Mouse (Mus musculus): ENCODE results near the gene Adra1d.

Adra1d gene

GRCm38 (mm10) chr2:131546308-131546700 is 15.8 kb downstream of the Adra1d start:
- H3K36me3 ChIP-seq (ENCODE audit: insufficient read depth, low read length) = no peaks in the 10 kb centered on the region
- TF ChIP-seq CTCF (conservative IDR thresholded peaks at IDR 0.05; ENCODE audit: low read length) (no peak), POU5F1 (IDR thresholded peaks at IDR 0.05; ENCODE audit: borderline replicate concordance, low read length) (no peak), NANOG (IDR thresholded peaks at IDR 0.05; ENCODE audit: borderline replicate concordance, low read length) (no peak)
- H3K9me3 ChIP-seq (ENCODE audit: low read length) = no peaks in the 10 kb centered on the region
- H3K4me1 ChIP-seq (replicated peaks; ENCODE audit: low read depth, low read length) = peaks cover 28% of the 10 kb centered on the region
- H3K27me3 ChIP-seq (ENCODE audit: insufficient read depth, low read length) = peaks cover 76% of the 10 kb centered on the region
- peak overlapping the region; percentile 79 for H3K4me3 ChIP-seq (replicated peaks; ENCODE audit: low read length)

DNA sequence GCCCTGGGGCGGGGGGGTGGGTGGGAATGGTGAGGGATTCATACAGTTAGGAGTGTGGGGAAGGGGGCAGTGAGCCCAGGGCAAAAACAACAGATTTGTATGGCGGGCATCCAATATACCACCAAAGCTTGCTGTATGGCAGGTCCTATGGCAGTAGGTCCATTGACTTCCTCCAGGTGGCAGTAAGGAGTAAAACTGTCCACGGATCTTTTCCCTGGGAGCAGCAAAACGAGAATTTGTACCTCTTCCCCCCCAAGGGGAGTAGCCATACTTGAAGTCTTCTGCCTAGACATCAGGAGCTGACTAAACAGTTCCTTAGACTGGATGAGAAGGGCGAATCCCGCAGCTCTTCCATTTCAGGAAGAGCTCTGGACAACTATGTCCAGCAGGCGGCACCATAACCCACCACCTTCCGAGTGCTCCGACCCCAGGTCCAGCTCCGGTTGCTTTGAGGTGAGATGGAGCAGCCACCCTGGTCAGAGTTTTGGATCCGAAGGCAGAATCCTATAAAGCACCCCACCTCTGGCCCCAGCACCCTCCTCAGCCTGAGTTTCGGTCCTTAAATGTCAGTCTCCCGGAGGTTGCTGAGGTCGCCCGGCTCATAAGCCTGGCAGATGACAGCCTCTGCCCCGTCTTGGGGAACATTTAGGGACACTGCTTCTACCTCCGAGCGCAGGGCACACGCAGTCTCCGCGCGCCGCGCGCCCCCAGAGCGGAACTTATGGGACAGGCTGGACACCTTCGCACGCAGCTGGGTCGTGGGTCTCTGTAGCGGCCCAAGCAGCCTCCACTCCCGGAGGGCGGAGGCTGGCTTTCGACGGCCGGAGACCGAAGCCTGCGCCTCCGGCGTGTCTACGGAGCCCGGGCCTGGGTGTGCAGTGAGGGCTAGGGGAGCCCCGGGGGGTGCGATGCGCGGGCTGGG is 16.4 kb downstream of the Adra1d start:
- H3K4me1 ChIP-seq (replicated peaks; ENCODE audit: low read depth, low read length) = peaks cover 28% of the 10 kb centered on the region
- H3K36me3 ChIP-seq (ENCODE audit: insufficient read depth, low read length) = no peaks in the 10 kb centered on the region
- TF ChIP-seq POU5F1 (IDR thresholded peaks at IDR 0.05; ENCODE audit: borderline replicate concordance, low read length) (no peak), NANOG (IDR thresholded peaks at IDR 0.05; ENCODE audit: borderline replicate concordance, low read length) (no peak), CTCF (conservative IDR thresholded peaks at IDR 0.05; ENCODE audit: low read length) (peak; percentile 84)
- H3K4me3 ChIP-seq (replicated peaks; ENCODE audit: low read length) = peak overlapping the region; percentile 79
- H3K27me3 ChIP-seq (ENCODE audit: insufficient read depth, low read length) = peaks cover 71% of the 10 kb centered on the region
- H3K9me3 ChIP-seq (ENCODE audit: low read length) = no peaks in the 10 kb centered on the region

GRCm38 (mm10) chr2:131542531-131542930 is 19.6 kb downstream of the Adra1d start:
- TF ChIP-seq CTCF (conservative IDR thresholded peaks at IDR 0.05; ENCODE audit: low read length) = no peak; the same call in 1 of the 2 replicates
- H3K36me3 ChIP-seq (ENCODE audit: insufficient read depth, low read length) = no peaks in the 10 kb centered on the region
- no peak overlapping the region for H3K4me3 ChIP-seq (replicated peaks; ENCODE audit: low read length)
- no peaks in the 10 kb centered on the region for H3K9me3 ChIP-seq (ENCODE audit: low read length)
- peaks cover 46% of the 10 kb centered on the region for H3K27me3 ChIP-seq (ENCODE audit: insufficient read depth, low read length)
- peaks cover 28% of the 10 kb centered on the region for H3K4me1 ChIP-seq (replicated peaks; ENCODE audit: low read depth, low read length)

DNA sequence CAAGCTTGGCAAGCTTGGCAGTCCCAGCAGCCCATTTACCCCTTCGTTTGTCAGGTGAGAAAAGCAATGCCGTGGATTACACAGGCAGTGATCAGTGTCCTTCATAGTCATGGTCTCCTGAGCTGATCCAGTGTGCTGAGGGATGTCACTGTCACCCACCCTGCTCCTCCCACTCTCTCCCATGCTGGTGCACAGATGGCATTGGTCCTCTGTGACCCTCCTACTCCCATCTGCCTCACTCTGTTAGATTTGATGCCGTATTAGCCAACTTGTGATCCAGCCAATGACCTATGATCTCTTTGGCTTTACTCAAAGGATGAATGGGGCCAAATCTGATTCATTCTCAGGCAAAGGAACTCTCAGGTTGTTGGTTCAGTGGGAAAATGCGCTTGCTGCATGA is 20.4 kb downstream of the Adra1d start:
- no peak for TF ChIP-seq NANOG (IDR thresholded peaks at IDR 0.05; ENCODE audit: borderline replicate concordance, low read length)
- TF ChIP-seq CTCF (conservative IDR thresholded peaks at IDR 0.05; ENCODE audit: low read length) = no peak
- TF ChIP-seq POU5F1 (IDR thresholded peaks at IDR 0.05; ENCODE audit: borderline replicate concordance, low read length) = no peak
- no peaks in the 10 kb centered on the region for H3K36me3 ChIP-seq (ENCODE audit: insufficient read depth, low read length)
- no peaks in the 10 kb centered on the region for H3K9me3 ChIP-seq (ENCODE audit: low read length)
- H3K4me1 ChIP-seq (replicated peaks; ENCODE audit: low read depth, low read length) = peaks cover 21% of the 10 kb centered on the region
- H3K4me3 ChIP-seq (replicated peaks; ENCODE audit: low read length) = no peak overlapping the region
- peaks cover 39% of the 10 kb centered on the region for H3K27me3 ChIP-seq (ENCODE audit: insufficient read depth, low read length)

DNA sequence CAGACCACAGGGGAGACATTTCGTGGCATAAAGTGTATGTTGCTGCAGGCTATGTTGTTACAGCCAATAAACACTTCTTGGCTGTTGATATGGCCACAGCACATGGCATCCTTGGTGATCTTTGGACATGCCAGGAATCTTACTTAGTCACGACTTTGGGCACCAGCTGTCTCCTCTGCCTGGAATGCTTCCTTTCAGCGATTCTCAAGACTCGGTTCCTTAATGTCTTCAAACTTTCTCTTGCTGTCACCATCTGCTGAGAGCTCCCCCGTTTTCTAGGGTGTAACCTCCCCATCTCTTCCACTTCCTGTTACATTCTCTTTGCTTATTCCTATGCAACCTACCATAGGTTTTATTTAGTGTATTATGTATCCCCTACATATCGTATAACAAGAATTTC is 22.3 kb downstream of the Adra1d start:
- H3K36me3 ChIP-seq (ENCODE audit: insufficient read depth, low read length) = no peaks in the 10 kb centered on the region
- H3K27me3 ChIP-seq (ENCODE audit: insufficient read depth, low read length) = peaks cover 30% of the 10 kb centered on the region
- H3K9me3 ChIP-seq (ENCODE audit: low read length) = no peaks in the 10 kb centered on the region
- TF ChIP-seq CTCF (conservative IDR thresholded peaks at IDR 0.05; ENCODE audit: low read length) (no peak), POU5F1 (IDR thresholded peaks at IDR 0.05; ENCODE audit: borderline replicate concordance, low read length) (no peak), NANOG (IDR thresholded peaks at IDR 0.05; ENCODE audit: borderline replicate concordance, low read length) (no peak)
- H3K4me3 ChIP-seq (replicated peaks; ENCODE audit: low read length) = no peak overlapping the region
- peaks cover 11% of the 10 kb centered on the region for H3K4me1 ChIP-seq (replicated peaks; ENCODE audit: low read depth, low read length)

DNA sequence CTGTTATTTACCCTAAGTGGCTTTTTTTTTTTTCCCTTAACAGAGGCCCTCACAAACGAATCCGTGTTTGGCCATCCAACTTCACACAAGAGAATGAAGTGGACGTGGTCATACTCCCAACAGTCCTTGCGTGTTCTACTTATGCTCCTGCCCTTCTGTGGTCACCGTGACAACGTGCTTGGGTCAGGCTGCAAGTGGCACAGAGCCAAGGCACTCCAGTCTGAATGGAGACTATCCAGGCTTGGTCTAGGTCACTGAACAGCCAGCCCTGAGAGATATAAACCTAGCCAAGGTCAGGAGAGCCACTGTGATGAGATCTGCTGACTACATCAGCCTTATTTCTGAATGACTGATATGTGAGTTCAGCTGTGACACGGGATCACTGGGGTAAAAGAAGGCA is 23.7 kb downstream of the Adra1d start:
- Histone ChIP-seq H3K9me3 (ENCODE audit: low read length) (no peaks in the 10 kb centered on the region), H3K27me3 (ENCODE audit: insufficient read depth, low read length) (peaks cover 21% of the 10 kb centered on the region; the same call in 1 of the 2 replicates), H3K36me3 (ENCODE audit: insufficient read depth, low read length) (no peaks in the 10 kb centered on the region), H3K4me3 (replicated peaks; ENCODE audit: low read length) (no peak overlapping the region), H3K4me1 (replicated peaks; ENCODE audit: low read depth, low read length) (peaks cover 11% of the 10 kb centered on the region)
- TF ChIP-seq CTCF (conservative IDR thresholded peaks at IDR 0.05; ENCODE audit: low read length) (no peak), NANOG (IDR thresholded peaks at IDR 0.05; ENCODE audit: borderline replicate concordance, low read length) (no peak), POU5F1 (IDR thresholded peaks at IDR 0.05; ENCODE audit: borderline replicate concordance, low read length) (no peak)

- no peaks in the 10 kb centered on the region for H3K36me3 ChIP-seq (ENCODE audit: insufficient read depth, low read length)
- H3K9me3 ChIP-seq (ENCODE audit: low read length) = no peaks in the 10 kb centered on the region
- no peak for TF ChIP-seq POU5F1 (IDR thresholded peaks at IDR 0.05; ENCODE audit: borderline replicate concordance, low read length)
- no peak for TF ChIP-seq CTCF (conservative IDR thresholded peaks at IDR 0.05; ENCODE audit: low read length)
- TF ChIP-seq NANOG (IDR thresholded peaks at IDR 0.05; ENCODE audit: borderline replicate concordance, low read length) = no peak
- peaks cover 9% of the 10 kb centered on the region for H3K4me1 ChIP-seq (replicated peaks; ENCODE audit: low read depth, low read length)
- no peak overlapping the region for H3K4me3 ChIP-seq (replicated peaks; ENCODE audit: low read length)
- 0 out of 2 replicates have a peak, but pooled peaks cover 13% of the 10 kb centered on the region for H3K27me3 ChIP-seq (ENCODE audit: insufficient read depth, low read length)
Observed at GRCm38 (mm10) chr2:131535168-131535567, 26.9 kb downstream of the Adra1d start.

- Histone ChIP-seq H3K4me3 (replicated peaks; ENCODE audit: low read length) (no peak overlapping the region), H3K36me3 (ENCODE audit: insufficient read depth, low read length) (no peaks in the 10 kb centered on the region), H3K9me3 (ENCODE audit: low read length) (no peaks in the 10 kb centered on the region), H3K27me3 (ENCODE audit: insufficient read depth, low read length) (0 out of 2 replicates have a peak, but pooled peaks cover 4% of the 10 kb centered on the region), H3K4me1 (replicated peaks; ENCODE audit: low read depth, low read length) (peaks cover 9% of the 10 kb centered on the region)
- TF ChIP-seq POU5F1 (IDR thresholded peaks at IDR 0.05; ENCODE audit: borderline replicate concordance, low read length) = no peak
- TF ChIP-seq NANOG (IDR thresholded peaks at IDR 0.05; ENCODE audit: borderline replicate concordance, low read length) = no peak
- TF ChIP-seq CTCF (conservative IDR thresholded peaks at IDR 0.05; ENCODE audit: low read length) = no peak
Observed at GRCm38 (mm10) chr2:131531271-131531670, 30.8 kb downstream of the Adra1d start.
